Mouse (Mus musculus): ENCODE measurements at regions not wholly inside any gene's neighbourhood (a gene's known extent, or its start where the extent isn't known, plus 50 kb on each side); places are given as distances from the start of the nearest gene placed in this dataset.

- DNase-seq (ENCODE audit: low spot score in 2 of 2), result peak; percentile 32 to 34
- intact Hi-C loops (cut with DNase I), result no loop called here
Measured at GRCm38 (mm10) chr11:89932231-89932865, 70.3 kb downstream of the Pctp start.

- intact Hi-C loops (cut with DNase I), result loop anchor here (10.0 kb wide), 3 partner anchors 385 to 765 kb away; partner anchors contain the start of gene Nog
- DNase-seq (ENCODE audit: low spot score in 2 of 2), result no peak
Measured at GRCm38 (mm10) chr11:89929115-89929988, 73.3 kb downstream of the Pctp start.

GRCm38 (mm10) chr11:89927483-89928156 lies 75.1 kb downstream of the Pctp start:
- no peak for DNase-seq (ENCODE audit: low spot score in 2 of 2)
- intact Hi-C loops (cut with DNase I), result loop anchor here (10.0 kb wide), 3 partner anchors 383 to 763 kb away; partner anchors contain the start of gene Nog

GRCm38 (mm10) chr11:89922551-89922950 lies 80.1 kb downstream of the Pctp start:
- intact Hi-C loops (cut with DNase I), result loop anchor here (10.0 kb wide), 3 partner anchors 378 to 758 kb away; partner anchors contain the start of gene Nog
- DNase-seq (ENCODE audit: low spot score in 2 of 2), result no peak

GRCm38 (mm10) chr11:89921146-89921545 lies 81.5 kb downstream of the Pctp start:
- intact Hi-C loops (cut with DNase I), result loop anchor here (10.0 kb wide), 3 partner anchors 376 to 756 kb away; partner anchors contain the start of gene Nog
- peak; percentile 75 to 84 for DNase-seq (ENCODE audit: low spot score in 2 of 2)

GRCm38 (mm10) chr11:89915795-89916194 lies 86.9 kb downstream of the Pctp start:
- intact Hi-C loops (cut with DNase I), result no loop called here

GRCm38 (mm10) chr11:89914577-89914976 lies 88.1 kb downstream of the Pctp start:
- no peak for DNase-seq (ENCODE audit: low spot score in 2 of 2)
- intact Hi-C loops (cut with DNase I), result no loop called here

More at GRCm38 (mm10) chr11:89915795-89916194, 86.9 kb downstream of the Pctp start:
- DNase-seq (ENCODE audit: low spot score in 2 of 2), result no peak

- no peak for DNase-seq (ENCODE audit: low spot score in 2 of 2)
- intact Hi-C loops (cut with DNase I), result no loop called here
Measured at GRCm38 (mm10) chr11:89901241-89901740, 101.4 kb downstream of the Pctp start.

GRCm38 (mm10) chr11:89898516-89898915 lies 104.2 kb downstream of the Pctp start:
- DNase-seq (ENCODE audit: low spot score in 2 of 2), result no peak
- intact Hi-C loops (cut with DNase I), result no loop called here

GRCm38 (mm10) chr11:89896854-89897253 lies 105.8 kb downstream of the Pctp start:
- no peak for DNase-seq (ENCODE audit: low spot score in 2 of 2)
- intact Hi-C loops (cut with DNase I), result no loop called here

- intact Hi-C loops (cut with DNase I), result no loop called here
- DNase-seq (ENCODE audit: low spot score in 2 of 2), result no peak
Measured at GRCm38 (mm10) chr11:89871587-89871986, 94.1 kb upstream of the Ankfn1 start.

- DNase-seq (ENCODE audit: low spot score in 2 of 2), result peak in 1 of 2 experiments; percentile 35
- intact Hi-C loops (cut with DNase I), result no loop called here
Measured at GRCm38 (mm10) chr11:89867575-89867974, 90.1 kb upstream of the Ankfn1 start.

- intact Hi-C loops (cut with DNase I), result no loop called here
- no peak for DNase-seq (ENCODE audit: low spot score in 2 of 2)
Measured at GRCm38 (mm10) chr11:89856184-89856769, 78.8 kb upstream of the Ankfn1 start.

GRCm38 (mm10) chr11:89841853-89842252 lies 64.4 kb upstream of the Ankfn1 start:
- intact Hi-C loops (cut with DNase I), result no loop called here
- peak in 1 of 2 experiments; percentile 4 for DNase-seq (ENCODE audit: low spot score in 2 of 2)

- DNase-seq (ENCODE audit: low spot score in 2 of 2), result peak; percentile 8 to 18
Measured at GRCm38 (mm10) chr11:89839671-89840327, 62.3 kb upstream of the Ankfn1 start.

GRCm38 (mm10) chr11:89837995-89838394 lies 60.5 kb upstream of the Ankfn1 start:
- no peak for DNase-seq (ENCODE audit: low spot score in 2 of 2)
- intact Hi-C loops (cut with DNase I), result no loop called here

More at GRCm38 (mm10) chr11:89839671-89840327, 62.3 kb upstream of the Ankfn1 start:
- intact Hi-C loops (cut with DNase I), result no loop called here

GRCm38 (mm10) chr11:89836897-89837296 lies 59.4 kb upstream of the Ankfn1 start:
- intact Hi-C loops (cut with DNase I), result no loop called here
- no peak for DNase-seq (ENCODE audit: low spot score in 2 of 2)

GRCm38 (mm10) chr11:89834068-89834467 lies 56.6 kb upstream of the Ankfn1 start:
- intact Hi-C loops (cut with DNase I), result no loop called here
- no peak for DNase-seq (ENCODE audit: low spot score in 2 of 2)
